Mouse (Mus musculus): ENCODE data around the gene Maf. TPM values are rescaled to one million over a fixed set of nuclear protein-coding genes. Genes with fewer than 3 reads are reported as not detected.

The Maf gene
- 4.5 and 4.7 TPM in 2 replicates for total RNA-seq (2014; rRNA removed; ENCODE audit: low replicate concordance)
- polyA plus RNA-seq (2015; fragmentation: Nextera tagmentation; extraction: Ambion mirVana): 1.4 and 1.9 TPM in 2 replicates

DNA sequence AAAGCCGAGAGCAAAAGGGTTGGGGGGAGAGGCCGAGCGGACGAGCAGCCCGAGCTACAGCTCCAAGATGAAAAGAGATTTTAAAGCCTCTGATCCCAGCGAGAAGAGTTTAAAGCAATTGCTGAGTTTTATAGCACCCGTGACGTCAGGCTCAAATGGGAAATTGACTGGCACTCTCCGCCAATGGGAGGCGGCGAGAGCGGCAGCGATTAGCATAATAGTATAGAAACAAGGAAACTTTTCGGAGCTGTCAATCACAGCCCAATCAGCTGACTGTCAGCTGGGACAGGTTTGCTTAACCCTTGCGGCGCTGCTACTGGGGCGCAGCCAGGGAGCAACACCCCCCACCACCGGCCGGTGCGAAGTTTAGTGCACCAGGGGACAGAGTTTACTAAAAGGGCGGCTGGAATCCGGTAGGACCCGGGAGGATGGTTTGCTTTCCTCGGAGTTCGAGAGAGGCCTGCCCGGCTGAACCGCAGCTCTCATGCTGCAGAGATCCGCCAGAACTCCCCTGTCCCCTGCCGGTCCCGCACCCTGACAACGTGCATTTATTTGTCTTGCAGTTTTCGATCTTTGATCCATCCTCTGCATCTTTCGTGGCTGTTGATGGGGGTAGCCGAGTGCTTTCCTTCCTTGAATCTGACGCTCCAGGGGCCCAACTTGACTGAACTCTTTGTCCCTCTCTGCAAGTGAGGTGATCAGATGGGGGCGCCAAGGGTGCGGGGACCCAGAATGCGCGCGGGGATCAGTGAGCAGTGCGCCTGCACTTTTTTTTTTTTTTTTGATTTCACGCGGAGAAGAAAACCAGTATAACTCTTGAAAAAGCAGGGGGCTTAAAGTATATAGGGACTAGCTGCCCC is at the start of gene Maf:
Maf (minus strand) TSS at position 64 of the 860 bp plus-strand sequence.
- H3K4me2 ChIP-seq (ENCODE audit: low read depth, low read length): peak within 1 kb of the TSS; percentile 92
- under 1% methylated on average over 43 of the region's 43 CpGs for WGBS
- peak within 1 kb of the TSS; percentile 11 for H3K9ac ChIP-seq (replicated peaks; ENCODE audit: low read depth, low read length)
- H3K36me3 ChIP-seq (replicated peaks; ENCODE audit: control insufficient read depth, insufficient read depth, low read length): no peaks in the 10 kb centered on the region
- 0 out of 2 replicates have a peak, but pooled peaks cover 4% of the 10 kb centered on the region for H3K4me1 ChIP-seq (ENCODE audit: control insufficient read depth, insufficient read depth)
- no peak for TF ChIP-seq EP300 (IDR thresholded peaks at IDR 0.05; ENCODE audit: low read depth)
- no peak for TF ChIP-seq CTCF (IDR thresholded peaks at IDR 0.05; ENCODE audit: low read depth)
- ATAC-seq (ENCODE audit: insufficient read depth, low read depth): peak; percentile 71
- H3K27ac ChIP-seq (ENCODE audit: low read depth): peak within 1 kb of the TSS; percentile 63
- H3K9me3 ChIP-seq (replicated peaks; ENCODE audit: control insufficient read depth, low read length): no peaks in the 10 kb centered on the region
- peak; percentile 88 for DNase-seq (ENCODE audit: low spot score)
- peaks cover 7% of the 10 kb centered on the region; the same call in 1 of the 2 replicates for H3K27me3 ChIP-seq (ENCODE audit: control insufficient read depth, insufficient read depth, low read length)
- H3K4me3 ChIP-seq (ENCODE audit: low read depth, low read length): peak within 1 kb of the TSS; percentile 62

DNA sequence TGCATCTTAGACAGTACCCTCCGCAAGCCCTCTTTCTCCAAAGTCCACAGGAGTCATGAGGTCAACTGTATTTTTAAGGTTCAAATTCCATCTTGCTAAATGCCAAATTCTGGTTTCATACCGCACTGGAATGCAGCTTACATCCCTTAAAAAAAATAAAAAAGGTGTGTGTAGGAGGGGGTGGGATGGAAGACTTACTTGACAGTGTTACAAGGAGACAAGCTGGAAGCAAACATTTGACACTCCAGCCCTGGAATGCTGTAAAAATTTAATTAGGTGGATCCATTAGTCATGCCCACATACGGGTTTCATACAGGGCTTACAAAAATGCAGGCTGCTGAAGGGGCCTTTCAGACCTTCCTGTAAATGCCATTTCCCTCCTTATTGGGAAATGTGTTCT is 49.4 kb upstream of the Maf start:
- Histone ChIP-seq H3K27me3 (ENCODE audit: control insufficient read depth, insufficient read depth, low read length) (no peaks in the 10 kb centered on the region), H3K4me2 (ENCODE audit: low read depth, low read length) (no peak overlapping the region), H3K27ac (ENCODE audit: low read depth) (no peak overlapping the region), H3K4me3 (ENCODE audit: low read depth, low read length) (no peak overlapping the region), H3K4me1 (ENCODE audit: control insufficient read depth, insufficient read depth) (no peaks in the 10 kb centered on the region), H3K9ac (replicated peaks; ENCODE audit: low read depth, low read length) (no peak overlapping the region), H3K36me3 (replicated peaks; ENCODE audit: control insufficient read depth, insufficient read depth, low read length) (no peaks in the 10 kb centered on the region), H3K9me3 (replicated peaks; ENCODE audit: control insufficient read depth, low read length) (no peaks in the 10 kb centered on the region)
- 80% methylated on average over 3 of the region's 3 CpGs for WGBS
- ATAC-seq (ENCODE audit: insufficient read depth, low read depth) (no peak), DNase-seq (ENCODE audit: low spot score) (no peak)
- TF ChIP-seq EP300 (IDR thresholded peaks at IDR 0.05; ENCODE audit: low read depth): no peak
- no peak for TF ChIP-seq CTCF (IDR thresholded peaks at IDR 0.05; ENCODE audit: low read depth)

DNA sequence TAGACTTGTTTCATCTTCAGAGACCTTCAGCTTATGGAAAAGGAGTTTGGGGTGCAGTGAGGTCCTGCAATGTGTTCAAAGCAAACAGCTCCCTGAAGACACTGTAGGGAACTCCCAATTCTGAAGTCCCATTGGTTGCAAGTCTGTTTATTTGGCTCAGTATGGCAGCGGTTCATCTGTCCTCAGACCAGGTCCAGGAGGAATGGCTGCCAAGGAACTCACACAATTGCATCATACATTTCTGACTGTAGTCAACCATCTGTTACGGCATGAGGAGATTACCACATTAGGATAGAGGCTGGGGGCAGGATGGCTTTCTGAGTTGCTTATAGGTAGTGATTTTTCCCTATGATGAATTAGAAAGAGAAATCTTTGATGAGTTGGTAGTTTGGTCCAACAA is 48.4 kb upstream of the Maf start:
- Histone ChIP-seq H3K4me3 (ENCODE audit: low read depth, low read length) (no peak overlapping the region), H3K27ac (ENCODE audit: low read depth) (no peak overlapping the region), H3K9me3 (replicated peaks; ENCODE audit: control insufficient read depth, low read length) (no peaks in the 10 kb centered on the region), H3K27me3 (ENCODE audit: control insufficient read depth, insufficient read depth, low read length) (0 out of 2 replicates have a peak, but pooled peaks cover 3% of the 10 kb centered on the region), H3K4me1 (ENCODE audit: control insufficient read depth, insufficient read depth) (no peaks in the 10 kb centered on the region), H3K4me2 (ENCODE audit: low read depth, low read length) (no peak overlapping the region), H3K9ac (replicated peaks; ENCODE audit: low read depth, low read length) (no peak overlapping the region), H3K36me3 (replicated peaks; ENCODE audit: control insufficient read depth, insufficient read depth, low read length) (no peaks in the 10 kb centered on the region)
- TF ChIP-seq CTCF (IDR thresholded peaks at IDR 0.05; ENCODE audit: low read depth) (no peak), EP300 (IDR thresholded peaks at IDR 0.05; ENCODE audit: low read depth) (no peak)
- WGBS: 75% methylated on average over 2 of the region's 2 CpGs
- DNase-seq (ENCODE audit: low spot score) (no peak), ATAC-seq (ENCODE audit: insufficient read depth, low read depth) (no peak)

DNA sequence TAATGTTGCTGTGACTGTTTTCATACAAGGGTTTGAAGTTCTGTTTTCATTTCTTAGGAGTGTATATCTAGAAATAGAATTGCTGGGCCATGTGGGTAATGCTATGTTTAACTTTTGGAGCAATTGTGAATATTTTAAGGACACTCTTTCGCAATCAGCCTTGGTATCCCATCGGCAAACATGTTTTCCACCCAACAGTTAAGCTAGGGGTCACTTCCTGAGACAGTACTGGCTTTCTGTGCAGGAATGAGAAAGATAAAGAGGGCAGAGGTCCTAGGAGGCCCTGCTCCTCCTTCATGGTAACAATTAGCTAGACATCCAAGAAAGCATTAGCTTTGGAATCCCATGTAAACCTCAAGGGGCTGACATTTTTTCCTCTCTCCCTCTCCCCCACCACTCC is 47.1 kb upstream of the Maf start:
- ATAC-seq (ENCODE audit: insufficient read depth, low read depth): no peak
- H3K27me3 ChIP-seq (ENCODE audit: control insufficient read depth, insufficient read depth, low read length): 0 out of 2 replicates have a peak, but pooled peaks cover 3% of the 10 kb centered on the region
- H3K27ac ChIP-seq (ENCODE audit: low read depth): no peak overlapping the region
- H3K4me2 ChIP-seq (ENCODE audit: low read depth, low read length): no peak overlapping the region
- no peak for TF ChIP-seq CTCF (IDR thresholded peaks at IDR 0.05; ENCODE audit: low read depth)
- no peak for TF ChIP-seq EP300 (IDR thresholded peaks at IDR 0.05; ENCODE audit: low read depth)
- H3K9ac ChIP-seq (replicated peaks; ENCODE audit: low read depth, low read length): no peak overlapping the region
- H3K4me3 ChIP-seq (ENCODE audit: low read depth, low read length): no peak overlapping the region
- DNase-seq (ENCODE audit: low spot score): no peak
- 44% methylated on average over 2 of the region's 2 CpGs for WGBS
- no peaks in the 10 kb centered on the region for H3K36me3 ChIP-seq (replicated peaks; ENCODE audit: control insufficient read depth, insufficient read depth, low read length)
- H3K9me3 ChIP-seq (replicated peaks; ENCODE audit: control insufficient read depth, low read length): no peaks in the 10 kb centered on the region
- H3K4me1 ChIP-seq (ENCODE audit: control insufficient read depth, insufficient read depth): no peaks in the 10 kb centered on the region

DNA sequence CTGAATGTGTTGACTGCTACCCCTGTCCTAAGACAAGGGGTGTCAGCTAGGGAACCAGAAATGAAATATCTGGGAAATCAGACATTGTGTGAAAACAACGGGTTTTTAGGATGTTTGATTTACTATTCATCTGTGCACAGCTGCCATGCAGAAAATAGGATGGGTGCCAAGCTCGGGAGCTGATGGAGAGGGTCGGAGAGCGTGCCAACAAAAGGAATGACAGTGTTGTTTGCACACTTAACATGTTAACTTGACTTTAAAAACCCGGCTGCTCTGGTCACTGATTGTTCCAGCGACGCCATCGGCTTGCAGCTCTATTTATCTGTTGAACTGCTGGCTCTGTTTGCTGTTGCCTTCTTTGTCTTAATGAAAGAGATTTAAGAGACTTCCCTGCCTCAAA is 46.2 kb upstream of the Maf start:
- DNase-seq (ENCODE audit: low spot score): no peak

More for the DNA sequence above, 46.2 kb upstream of the Maf start:
- H3K4me2 ChIP-seq (ENCODE audit: low read depth, low read length): no peak overlapping the region
- no peaks in the 10 kb centered on the region for H3K36me3 ChIP-seq (replicated peaks; ENCODE audit: control insufficient read depth, insufficient read depth, low read length)
- no peak overlapping the region for H3K4me3 ChIP-seq (ENCODE audit: low read depth, low read length)
- no peak for ATAC-seq (ENCODE audit: insufficient read depth, low read depth)
- no peaks in the 10 kb centered on the region for H3K4me1 ChIP-seq (ENCODE audit: control insufficient read depth, insufficient read depth)
- TF ChIP-seq EP300 (IDR thresholded peaks at IDR 0.05; ENCODE audit: low read depth) (no peak), CTCF (IDR thresholded peaks at IDR 0.05; ENCODE audit: low read depth) (no peak)
- 0 out of 2 replicates have a peak, but pooled peaks cover 3% of the 10 kb centered on the region for H3K27me3 ChIP-seq (ENCODE audit: control insufficient read depth, insufficient read depth, low read length)
- WGBS: 32% methylated on average over 8 of the region's 8 CpGs
- no peak overlapping the region for H3K27ac ChIP-seq (ENCODE audit: low read depth)
- H3K9me3 ChIP-seq (replicated peaks; ENCODE audit: control insufficient read depth, low read length): no peaks in the 10 kb centered on the region
- no peak overlapping the region for H3K9ac ChIP-seq (replicated peaks; ENCODE audit: low read depth, low read length)

All from heart, postnatal 0 days (tissue).